Mouse (Mus musculus) kidney, adult 2 months (tissue): ENCODE measurements around the gene Gm826. TPM values are rescaled to one million over a fixed set of nuclear protein-coding genes. Genes with fewer than 3 reads are reported as not detected.

Experiments
- DNase-seq: peaks from one replicate; pipeline ENCODE4 v3.0.0; 2021
- H3K27ac ChIP-seq: fragments of 200-500 bp; 2 replicates; pipeline ENCODE4 v1.5.1; 2012; ENCODE audit warnings: low read depth, low read length, control low read depth, inconsistent platforms; ENCODE audit not compliant: insufficient read depth
- H3K27me3 ChIP-seq: fragments of 200-500 bp; replicated peaks from 2 replicates; pipeline ENCODE4 v1.6.1; 2012; ENCODE audit warnings: mild to moderate bottlenecking, moderate library complexity, low read length, inconsistent platforms; ENCODE audit not compliant: control insufficient read depth, insufficient read depth
- H3K36me3 ChIP-seq: fragments of 200-500 bp; 2 replicates; pipeline ENCODE4 v1.6.1; 2012; ENCODE audit warnings: mild to moderate bottlenecking, moderate library complexity, low read length, inconsistent platforms; ENCODE audit not compliant: control insufficient read depth, insufficient read depth
- H3K4me1 ChIP-seq: fragments of 200-500 bp; 2 replicates; pipeline ENCODE4 v1.6.1; 2011; ENCODE audit warnings: low read length; ENCODE audit not compliant: control insufficient read depth, insufficient read depth
- H3K4me3 ChIP-seq: fragments of 200-500 bp; 2 replicates; pipeline ENCODE4 v1.5.1; 2011; ENCODE audit warnings: mild to moderate bottlenecking, low read depth, low read length, control low read depth; ENCODE audit not compliant: insufficient read depth
- CTCF ChIP-seq: fragments of 200-500 bp; conservative IDR thresholded peaks from 2 replicates; pipeline ENCODE4 v1.5.1; 2011; ENCODE audit warnings: low read depth, mild to moderate bottlenecking, control low read depth, low read length, moderate library complexity, mixed read lengths; ENCODE audit not compliant: insufficient read depth, insufficient read length
- POLR2A ChIP-seq: fragments of 200-500 bp; IDR thresholded peaks from one replicate; pipeline ENCODE4 v1.6.1; 2011; ENCODE audit warnings: low read depth, low read length, control low read depth
- WGBS: fragments of 180-500 bp; shearing (Covaris S2); methylation state at CpG from one replicate; pipeline ENCODE4 v1.1.7; 2018; 5-methylcytosine and 5-hydroxymethylcytosine counted together
- polyA plus RNA-seq: library from polyadenylated mRNA; depleted of rRNA; stranded (reverse); fragments of >200 nt; gene quantifications from 2 replicates; pipeline ENCODE4 v1.2.3, GENCODE M21; 2012

Gene Gm826
- polyA plus RNA-seq, 1 experiment: 0.25 TPM

- Histone ChIP-seq H3K27me3 (no peaks in the 10 kb centered on the region), H3K4me3 (peak overlapping the region; percentile 13; the same call in 1 of the 2 replicates), H3K36me3 (no peaks in the 10 kb centered on the region; the same call in 1 of the 2 replicates), H3K4me1 (no peaks in the 10 kb centered on the region; the same call in 1 of the 2 replicates), H3K27ac (no peak overlapping the region)
- WGBS: 81% methylated on average over 4 of the region's 4 CpGs
- TF ChIP-seq POLR2A: no peak
- no peak for TF ChIP-seq CTCF
- DNase-seq: no peak
Measured at GRCm38 (mm10) chr2:160363201-160363600, 29.2 kb upstream of the Gm826 start.

DNA sequence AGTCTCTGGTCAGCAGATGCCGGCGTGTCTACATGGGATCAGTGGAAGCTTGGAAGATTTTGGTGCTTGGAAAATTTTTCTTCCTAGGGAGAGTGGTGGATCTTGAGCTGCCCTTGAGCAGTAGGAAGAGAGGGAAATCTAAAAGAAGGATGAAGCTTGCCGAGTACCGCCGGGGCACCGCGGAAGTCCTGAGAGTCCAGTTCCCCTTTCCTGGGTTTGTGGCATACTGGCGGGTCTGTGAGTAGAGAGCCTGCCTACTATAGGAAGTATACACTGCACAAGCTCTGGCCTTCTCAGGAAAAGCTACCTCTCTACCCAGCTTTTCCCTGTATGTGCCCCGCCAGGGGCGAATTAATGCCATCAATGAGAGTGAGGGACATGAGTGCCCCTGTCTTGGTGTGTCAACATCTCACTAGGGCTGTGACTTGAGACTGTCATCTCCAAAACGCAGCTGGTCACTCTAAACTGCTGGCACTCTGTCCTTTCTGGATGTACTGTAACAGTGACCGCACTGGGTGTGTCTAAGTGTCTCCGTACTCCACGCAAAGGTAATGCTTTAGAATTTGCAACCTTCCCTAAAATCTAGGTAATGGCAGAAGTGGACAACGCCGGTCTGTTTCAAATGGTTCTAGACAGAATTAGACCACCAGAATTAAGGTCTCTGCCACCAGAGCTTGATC is 27.6 kb upstream of the Gm826 start:
- H3K36me3 ChIP-seq: no peaks in the 10 kb centered on the region; the same call in 1 of the 2 replicates
- no peak for DNase-seq
- H3K27me3 ChIP-seq: no peaks in the 10 kb centered on the region
- no peak overlapping the region for H3K4me3 ChIP-seq
- no peak for TF ChIP-seq CTCF
- no peak for TF ChIP-seq POLR2A
- H3K4me1 ChIP-seq: no peaks in the 10 kb centered on the region
- 68% methylated on average over 16 of the region's 16 CpGs for WGBS
- no peak overlapping the region for H3K27ac ChIP-seq

DNA sequence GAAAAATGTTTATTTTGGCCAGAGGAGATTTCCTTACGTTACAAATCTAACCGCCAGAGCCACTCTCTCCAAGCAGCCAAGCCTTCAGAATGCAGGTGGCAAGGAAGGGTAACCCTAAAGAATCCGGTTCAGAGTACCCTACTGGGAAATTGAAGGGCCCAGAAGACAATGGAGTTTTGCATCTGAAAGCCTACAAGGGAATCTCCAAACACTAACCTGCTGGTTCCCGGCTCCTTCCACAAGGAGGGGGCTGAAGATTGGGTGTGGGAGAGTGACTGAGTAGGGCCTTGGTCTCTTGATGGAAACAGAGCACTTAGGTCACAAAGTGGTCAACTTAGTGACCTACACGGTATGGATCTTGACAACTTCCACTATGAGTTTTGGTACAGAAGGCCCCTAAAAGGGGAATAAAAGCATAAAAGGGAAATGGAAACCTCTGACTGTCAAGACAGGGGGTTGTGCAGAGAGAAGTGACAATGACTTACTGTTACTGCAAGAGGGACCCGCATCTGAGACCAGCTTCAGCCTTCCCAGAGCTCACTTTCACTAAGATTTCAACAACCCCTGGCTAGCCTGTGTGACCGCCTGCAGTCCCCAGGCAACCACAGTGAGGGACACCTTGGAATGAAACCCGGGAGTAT is 26.4 kb upstream of the Gm826 start:
- DNase-seq: no peak
- 58% methylated on average over 8 of the region's 8 CpGs for WGBS
- Histone ChIP-seq H3K4me1 (no peaks in the 10 kb centered on the region), H3K36me3 (no peaks in the 10 kb centered on the region; the same call in 1 of the 2 replicates), H3K4me3 (no peak overlapping the region), H3K27ac (no peak overlapping the region), H3K27me3 (no peaks in the 10 kb centered on the region)
- TF ChIP-seq CTCF (no peak), POLR2A (no peak)

GRCm38 (mm10) chr2:160358896-160359295 is 24.9 kb upstream of the Gm826 start:
- Histone ChIP-seq H3K36me3 (no peaks in the 10 kb centered on the region; the same call in 1 of the 2 replicates), H3K4me3 (no peak overlapping the region), H3K27me3 (no peaks in the 10 kb centered on the region), H3K27ac (no peak overlapping the region), H3K4me1 (no peaks in the 10 kb centered on the region)
- TF ChIP-seq POLR2A (no peak), CTCF (no peak)
- 38% methylated on average over 4 of the region's 4 CpGs for WGBS
- DNase-seq: no peak

DNA sequence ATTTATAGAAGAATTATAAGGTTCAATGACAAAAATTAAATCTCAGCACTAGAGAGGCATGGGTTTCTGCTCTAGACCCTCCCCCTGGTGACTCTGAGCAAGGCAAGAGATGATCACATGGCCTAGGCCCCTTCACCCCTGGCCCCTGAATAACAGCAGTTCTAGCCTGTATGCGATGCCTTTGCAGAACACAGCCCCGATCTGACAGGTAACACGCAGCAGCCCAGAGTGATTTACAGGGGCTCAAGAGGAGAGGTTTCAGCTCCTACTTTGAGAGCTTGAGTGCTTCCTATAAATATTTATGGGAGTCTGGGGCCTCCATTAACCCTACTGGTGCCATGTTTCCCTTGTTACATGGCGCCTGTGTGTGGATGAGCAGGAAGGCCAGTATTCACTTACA is 23.5 kb upstream of the Gm826 start:
- Histone ChIP-seq H3K27ac (no peak overlapping the region), H3K27me3 (no peaks in the 10 kb centered on the region), H3K36me3 (no peaks in the 10 kb centered on the region; the same call in 1 of the 2 replicates), H3K4me3 (no peak overlapping the region), H3K4me1 (no peaks in the 10 kb centered on the region)
- TF ChIP-seq CTCF: no peak
- TF ChIP-seq POLR2A: no peak
- no peak for DNase-seq
- 74% methylated on average over 4 of the region's 4 CpGs for WGBS

GRCm38 (mm10) chr2:160356132-160356531 is 22.2 kb upstream of the Gm826 start:
- WGBS: 73% methylated on average over 5 of the region's 5 CpGs
- Histone ChIP-seq H3K4me1 (0 out of 2 replicates have a peak, but pooled peaks cover 4% of the 10 kb centered on the region), H3K27ac (no peak overlapping the region), H3K36me3 (no peaks in the 10 kb centered on the region), H3K27me3 (no peaks in the 10 kb centered on the region), H3K4me3 (no peak overlapping the region)
- peak; percentile 29 for DNase-seq
- TF ChIP-seq POLR2A: no peak
- peak; percentile 55 for TF ChIP-seq CTCF

- Histone ChIP-seq H3K36me3 (no peaks in the 10 kb centered on the region), H3K4me1 (0 out of 2 replicates have a peak, but pooled peaks cover 7% of the 10 kb centered on the region), H3K27me3 (no peaks in the 10 kb centered on the region), H3K27ac (no peak overlapping the region), H3K4me3 (no peak overlapping the region)
- 77% methylated on average over 2 of the region's 2 CpGs for WGBS
- no peak for TF ChIP-seq CTCF
- TF ChIP-seq POLR2A: no peak
- no peak for DNase-seq
Measured at GRCm38 (mm10) chr2:160354319-160354718, 20.4 kb upstream of the Gm826 start.
